Mouse (Mus musculus) lung, postnatal 25 days (tissue): ENCODE results near the gene Gid8.

Experiments
- DNase-seq: peaks from one replicate; pipeline ENCODE4 v3.0.0; 2022; ENCODE audit warnings: low spot score

The Gid8 gene

GRCm38 (mm10) chr2:180748904-180749303 is 39.0 kb downstream of the Gid8 start:
- no peak for DNase-seq

- no peak for DNase-seq
Observed at GRCm38 (mm10) chr2:180754976-180755688, 45.2 kb downstream of the Gid8 start.

GRCm38 (mm10) chr2:180755896-180756295 is 46.0 kb downstream of the Gid8 start:
- no peak for DNase-seq

GRCm38 (mm10) chr2:180756786-180757185 is 46.9 kb downstream of the Gid8 start:
- no peak for DNase-seq

- DNase-seq = no peak
Observed at GRCm38 (mm10) chr2:180758513-180759263, 48.8 kb downstream of the Gid8 start.

GRCm38 (mm10) chr2:180764986-180765385 is 55.1 kb downstream of the Gid8 start:
- DNase-seq = no peak

GRCm38 (mm10) chr2:180765713-180766112 is 55.8 kb downstream of the Gid8 start:
- no peak for DNase-seq
